Mouse (Mus musculus): ENCODE measurements around the gene Nacc2.

DNA sequence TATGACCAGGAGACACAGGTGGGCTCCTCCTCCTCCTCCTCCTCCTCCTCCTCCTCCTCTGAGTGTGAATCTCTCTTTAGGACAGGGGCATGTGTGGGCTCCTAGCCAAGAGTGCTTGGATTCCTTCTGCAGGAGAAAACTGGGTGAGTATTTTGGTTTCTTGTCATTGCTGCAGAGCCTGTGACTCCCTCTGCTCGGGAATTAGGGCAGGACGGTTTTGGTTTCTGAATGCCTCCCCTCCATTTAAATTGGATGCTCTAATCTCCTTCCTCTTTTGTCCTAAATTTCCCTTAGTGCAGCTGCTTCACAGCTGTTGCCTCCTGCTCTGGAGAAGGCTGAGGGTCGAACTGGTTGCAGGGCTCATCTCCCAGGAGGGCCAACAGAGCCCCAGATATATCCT lies 6.9 kb upstream of the Nacc2 start:
- TF ChIP-seq CTCF (IDR thresholded peaks at IDR 0.05; ENCODE audit: low read depth, low read length) (no peak), POLR2A (IDR thresholded peaks at IDR 0.05; ENCODE audit: extremely low read depth, insufficient read depth, low read length) (no peak)
